Mouse (Mus musculus): Measurements from ENCODE around the gene Lgals3bp. TPM values are rescaled to one million over a fixed set of nuclear protein-coding genes. Genes with fewer than 3 reads are reported as not detected.
A peak's percentile ranks its signal among the peaks of the same experiment; 100 is the strongest.

The Lgals3bp gene
- polyA plus RNA-seq (2015; fragmentation: Nextera tagmentation; extraction: Ambion mirVana): 2.9 and 4.8 TPM in 2 replicates

DNA sequence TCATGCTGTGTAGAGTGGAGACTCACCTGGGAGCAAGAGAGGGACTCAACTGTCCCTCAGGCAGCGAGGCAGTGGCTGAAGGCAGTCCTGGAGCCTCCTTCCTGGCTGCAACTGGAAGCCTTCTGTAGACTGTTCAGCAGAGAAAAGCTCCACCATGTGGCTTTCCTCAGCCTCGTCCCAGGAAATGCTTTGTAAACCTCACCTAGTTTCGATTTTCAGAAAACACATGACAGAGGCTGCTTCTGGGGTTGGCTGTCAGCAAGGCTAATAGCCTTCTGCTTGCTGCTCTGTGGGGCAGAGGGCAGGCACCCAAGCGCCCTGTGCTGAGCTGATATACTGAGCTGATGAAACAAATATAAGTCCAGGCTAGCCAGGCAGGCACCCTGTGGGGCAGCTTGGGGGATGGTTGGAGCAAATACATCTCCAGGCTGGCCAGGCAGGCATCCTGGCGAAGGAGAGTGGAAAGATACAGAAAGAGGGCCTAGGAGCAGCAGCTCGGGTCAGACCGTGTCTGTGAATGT lies at the start of gene Lgals3bp:
TSS of gene Lgals3bp (minus strand) at position 333 of the 521 bp plus-strand sequence.
- H3K27ac ChIP-seq: peak within 1 kb of the TSS; percentile 18; the same call in 1 of the 2 replicates
- no peaks in the 10 kb centered on the region for H3K27me3 ChIP-seq
- H3K4me1 ChIP-seq (replicated peaks): peaks cover 14% of the 10 kb centered on the region
- 66% methylated on average over 7 of the region's 7 CpGs for WGBS
- no peak within 1 kb of the TSS for H3K4me2 ChIP-seq
- H3K9me3 ChIP-seq: no peaks in the 10 kb centered on the region
- H3K36me3 ChIP-seq: peaks cover 17% of the 10 kb centered on the region
- no peak for ATAC-seq (ENCODE audit: low FRiP score)
- peak within 1 kb of the TSS; percentile 49; the same call in 1 of the 2 replicates for H3K9ac ChIP-seq
- no peak within 1 kb of the TSS for H3K4me3 ChIP-seq

- H3K4me3 ChIP-seq: no peak overlapping the region
- WGBS: 82% methylated on average over 6 of the region's 6 CpGs
Measured at GRCm38 (mm10) chr11:118451211-118451610, 49.3 kb upstream of the Lgals3bp start.

DNA sequence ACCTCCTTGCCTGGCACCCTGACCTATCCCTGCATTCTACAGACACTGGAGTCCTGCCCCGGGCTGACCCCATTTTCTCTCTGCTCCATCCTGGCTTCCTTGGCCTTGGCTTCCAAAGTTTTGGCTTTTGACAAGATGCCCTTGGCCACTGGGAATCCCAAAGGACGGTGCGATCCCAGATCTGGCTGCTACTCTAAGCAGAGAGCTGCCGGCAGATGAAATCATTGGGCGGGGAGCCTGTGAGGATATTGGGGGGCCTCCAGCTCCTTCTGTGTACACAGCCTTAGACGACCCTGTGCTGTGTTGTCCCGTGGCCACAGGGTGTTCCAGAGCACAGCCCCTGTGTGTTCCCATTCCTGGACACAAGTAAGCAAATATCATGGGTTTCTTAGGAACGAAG lies 46.5 kb upstream of the Lgals3bp start:
- H3K9me3 ChIP-seq: no peaks in the 10 kb centered on the region
- H3K27me3 ChIP-seq: peaks cover 20% of the 10 kb centered on the region
- WGBS: 87% methylated on average over 8 of the region's 8 CpGs
- H3K4me2 ChIP-seq: no peak overlapping the region
- no peaks in the 10 kb centered on the region for H3K4me1 ChIP-seq (replicated peaks)
- H3K9ac ChIP-seq: no peak overlapping the region
- no peak for ATAC-seq (ENCODE audit: low FRiP score)
- H3K4me3 ChIP-seq: no peak overlapping the region
- H3K27ac ChIP-seq: no peak overlapping the region
- H3K36me3 ChIP-seq: no peaks in the 10 kb centered on the region

More at GRCm38 (mm10) chr11:118451211-118451610, 49.3 kb upstream of the Lgals3bp start:
- Histone ChIP-seq H3K4me2 (no peak overlapping the region), H3K36me3 (no peaks in the 10 kb centered on the region), H3K4me1 (replicated peaks) (peaks cover 3% of the 10 kb centered on the region; the same call in 1 of the 2 replicates), H3K9ac (no peak overlapping the region), H3K27me3 (0 out of 2 replicates have a peak, but pooled peaks cover 5% of the 10 kb centered on the region), H3K27ac (no peak overlapping the region), H3K9me3 (no peaks in the 10 kb centered on the region)
- ATAC-seq (ENCODE audit: low FRiP score): no peak

- Histone ChIP-seq H3K9me3 (no peaks in the 10 kb centered on the region), H3K27me3 (peaks cover 20% of the 10 kb centered on the region), H3K9ac (no peak overlapping the region; the same call in 1 of the 2 replicates), H3K4me1 (replicated peaks) (no peaks in the 10 kb centered on the region; the same call in 1 of the 2 replicates), H3K36me3 (no peaks in the 10 kb centered on the region), H3K27ac (no peak overlapping the region), H3K4me3 (no peak overlapping the region), H3K4me2 (no peak overlapping the region)
- ATAC-seq (ENCODE audit: low FRiP score): no peak
- WGBS: 67% methylated on average over 4 of the region's 4 CpGs
Measured at GRCm38 (mm10) chr11:118447346-118447745, 45.5 kb upstream of the Lgals3bp start.

DNA sequence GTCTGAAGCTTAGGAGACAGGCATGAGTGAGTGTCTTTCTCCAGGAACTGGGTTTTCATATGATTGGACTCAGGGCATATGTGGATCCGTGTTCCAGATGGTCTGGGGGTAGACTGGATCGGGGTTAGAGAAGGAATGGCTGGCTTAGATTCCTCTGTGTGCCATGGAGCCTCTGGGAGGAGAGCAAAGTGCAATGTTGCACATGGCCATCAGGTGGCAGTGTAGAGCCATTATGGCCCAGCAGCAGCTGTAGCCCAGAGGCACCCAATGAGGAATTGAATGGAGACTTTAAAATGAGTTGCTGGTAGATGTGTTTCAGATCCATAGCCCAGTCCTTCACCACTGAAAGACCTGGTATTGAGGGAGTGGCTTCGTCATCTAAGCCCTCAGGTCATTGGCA lies 44.0 kb upstream of the Lgals3bp start:
- Histone ChIP-seq H3K4me3 (no peak overlapping the region), H3K9me3 (no peaks in the 10 kb centered on the region), H3K27me3 (peaks cover 20% of the 10 kb centered on the region), H3K27ac (no peak overlapping the region), H3K9ac (no peak overlapping the region), H3K36me3 (no peaks in the 10 kb centered on the region), H3K4me1 (replicated peaks) (peaks cover 4% of the 10 kb centered on the region), H3K4me2 (no peak overlapping the region)
- peak; percentile 26; the same call in 1 of the 2 replicates for ATAC-seq (ENCODE audit: low FRiP score)
- whole genome bisulfite sequencing: 18% methylated on average over 3 of the region's 3 CpGs

DNA sequence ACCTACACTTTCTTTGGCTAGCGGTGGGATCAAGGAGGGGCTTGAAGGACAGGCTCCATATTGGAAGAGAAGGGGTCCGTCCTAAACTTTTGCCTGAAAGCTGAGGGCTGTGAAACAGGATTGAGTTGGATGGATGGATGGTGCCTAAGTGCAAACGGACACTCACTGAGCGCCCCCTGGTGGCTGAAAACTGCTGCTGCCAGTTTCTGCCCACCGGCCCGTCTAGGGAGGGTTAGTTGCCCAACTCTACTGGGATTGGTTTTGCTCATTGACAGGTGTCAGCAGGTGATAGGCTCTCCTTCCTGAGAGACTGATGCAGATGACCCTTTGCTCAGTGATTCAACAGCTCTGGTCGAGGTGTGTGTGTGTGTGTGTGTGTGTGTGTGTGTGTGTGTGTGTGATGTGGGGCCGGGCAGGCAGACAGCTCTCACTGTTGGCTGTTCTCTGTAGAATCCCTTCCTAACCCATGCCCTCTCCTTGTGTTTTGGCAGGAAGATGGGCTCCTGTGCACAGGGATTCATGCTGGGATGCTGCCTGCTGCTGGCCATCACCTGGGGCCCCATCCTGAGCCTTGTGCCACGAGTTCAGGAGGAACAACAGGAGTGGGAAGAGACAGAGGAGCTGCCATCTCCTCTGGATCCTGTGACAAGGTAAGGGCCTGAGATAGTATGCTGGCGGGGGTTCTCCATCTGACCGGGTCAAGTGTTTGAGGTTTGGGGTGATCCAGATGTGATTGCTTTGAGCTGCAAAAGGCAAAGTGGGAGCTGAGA lies 41.5 kb upstream of the Lgals3bp start:
- no peak for ATAC-seq (ENCODE audit: low FRiP score)
- Histone ChIP-seq H3K4me2 (no peak overlapping the region), H3K4me3 (no peak overlapping the region), H3K27ac (no peak overlapping the region), H3K27me3 (peaks cover 19% of the 10 kb centered on the region), H3K9me3 (no peaks in the 10 kb centered on the region), H3K36me3 (no peaks in the 10 kb centered on the region), H3K9ac (no peak overlapping the region), H3K4me1 (replicated peaks) (peaks cover 24% of the 10 kb centered on the region)
- 33% methylated on average over 11 of the region's 11 CpGs for WGBS

GRCm38 (mm10) chr11:118442691-118443090 lies 40.8 kb upstream of the Lgals3bp start:
- no peak overlapping the region for H3K4me2 ChIP-seq
- 67% methylated on average over 13 of the region's 13 CpGs for WGBS
- H3K9me3 ChIP-seq: no peaks in the 10 kb centered on the region
- no peak overlapping the region for H3K9ac ChIP-seq
- H3K27me3 ChIP-seq: peaks cover 15% of the 10 kb centered on the region
- peaks cover 31% of the 10 kb centered on the region for H3K4me1 ChIP-seq (replicated peaks)
- H3K27ac ChIP-seq: no peak overlapping the region
- H3K36me3 ChIP-seq: no peaks in the 10 kb centered on the region
- no peak overlapping the region for H3K4me3 ChIP-seq
- 0 out of 2 replicates have a peak, but pooled peaks have one; percentile 38 for ATAC-seq (ENCODE audit: low FRiP score)

- Histone ChIP-seq H3K9ac (0 out of 2 replicates have a peak overlapping the region, but pooled peaks have one; percentile 43), H3K4me1 (replicated peaks) (peaks cover 55% of the 10 kb centered on the region), H3K4me2 (no peak overlapping the region), H3K9me3 (no peaks in the 10 kb centered on the region), H3K36me3 (no peaks in the 10 kb centered on the region), H3K4me3 (no peak overlapping the region), H3K27ac (peak overlapping the region; percentile 62), H3K27me3 (peaks cover 3% of the 10 kb centered on the region; the same call in 1 of the 2 replicates)
- 30% methylated on average over 11 of the region's 11 CpGs for WGBS
- ATAC-seq (ENCODE audit: low FRiP score): no peak
Measured at GRCm38 (mm10) chr11:118438665-118439414, 36.9 kb upstream of the Lgals3bp start.

- WGBS: 33% methylated on average over 6 of the region's 6 CpGs
- peak; percentile 63; the same call in 1 of the 2 replicates for ATAC-seq (ENCODE audit: low FRiP score)
- peak overlapping the region; percentile 56; the same call in 1 of the 2 replicates for H3K27ac ChIP-seq
Measured at GRCm38 (mm10) chr11:118436471-118436935, 34.6 kb upstream of the Lgals3bp start.

GRCm38 (mm10) chr11:118434093-118434492 lies 32.2 kb upstream of the Lgals3bp start:
- Histone ChIP-seq H3K4me3 (no peak overlapping the region), H3K36me3 (no peaks in the 10 kb centered on the region), H3K4me2 (peak overlapping the region; percentile 36), H3K4me1 (replicated peaks) (peaks cover 62% of the 10 kb centered on the region), H3K27me3 (0 out of 2 replicates have a peak, but pooled peaks cover 8% of the 10 kb centered on the region), H3K9me3 (no peaks in the 10 kb centered on the region), H3K27ac (peak overlapping the region; percentile 40; the same call in 1 of the 2 replicates), H3K9ac (no peak overlapping the region)
- WGBS: 46% methylated on average over 13 of the region's 13 CpGs
- no peak for ATAC-seq (ENCODE audit: low FRiP score)

More at GRCm38 (mm10) chr11:118436471-118436935, 34.6 kb upstream of the Lgals3bp start:
- Histone ChIP-seq H3K9ac (no peak overlapping the region), H3K36me3 (no peaks in the 10 kb centered on the region), H3K4me1 (replicated peaks) (peaks cover 61% of the 10 kb centered on the region), H3K9me3 (no peaks in the 10 kb centered on the region), H3K4me2 (no peak overlapping the region), H3K4me3 (no peak overlapping the region), H3K27me3 (0 out of 2 replicates have a peak, but pooled peaks cover 5% of the 10 kb centered on the region)

DNA sequence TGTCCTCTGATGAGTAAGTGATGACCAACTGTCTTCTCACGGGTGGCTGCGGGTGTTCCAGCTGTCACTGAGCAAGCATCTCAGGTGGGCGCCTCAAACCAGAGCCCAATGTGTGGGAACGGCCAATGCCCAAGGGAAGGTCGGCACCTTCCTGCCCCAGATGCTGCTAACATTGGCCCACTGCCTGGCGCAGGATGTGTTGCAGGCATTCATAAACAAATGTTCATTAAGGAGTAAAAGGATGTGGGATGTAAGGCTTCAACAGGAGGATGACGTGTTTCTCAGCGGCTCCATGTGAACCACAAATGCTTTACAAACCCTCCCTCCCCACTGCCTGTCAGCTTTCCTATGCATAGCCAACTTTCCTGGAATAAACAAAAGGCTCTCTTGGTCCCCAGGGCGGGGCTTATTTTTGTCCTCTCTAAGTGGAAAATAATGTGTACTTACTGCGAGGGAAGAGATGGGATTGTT lies 31.5 kb upstream of the Lgals3bp start:
- Histone ChIP-seq H3K9ac (peak overlapping the region; percentile 24; the same call in 1 of the 2 replicates), H3K4me3 (no peak overlapping the region), H3K27ac (0 out of 2 replicates have a peak overlapping the region, but pooled peaks have one; percentile 40), H3K9me3 (no peaks in the 10 kb centered on the region), H3K4me1 (replicated peaks) (peaks cover 62% of the 10 kb centered on the region), H3K27me3 (peaks cover 13% of the 10 kb centered on the region; the same call in 1 of the 2 replicates), H3K36me3 (no peaks in the 10 kb centered on the region), H3K4me2 (peak overlapping the region; percentile 36)
- no peak for ATAC-seq (ENCODE audit: low FRiP score)
- WGBS: 68% methylated on average over 10 of the region's 10 CpGs
